Mouse (Mus musculus): ENCODE data around the gene Podxl2. TPM values are rescaled to one million over a fixed set of nuclear protein-coding genes. Genes with fewer than 3 reads are reported as not detected.

The Podxl2 gene
- polyA plus RNA-seq, 1 experiment, result 2.8 TPM

DNA sequence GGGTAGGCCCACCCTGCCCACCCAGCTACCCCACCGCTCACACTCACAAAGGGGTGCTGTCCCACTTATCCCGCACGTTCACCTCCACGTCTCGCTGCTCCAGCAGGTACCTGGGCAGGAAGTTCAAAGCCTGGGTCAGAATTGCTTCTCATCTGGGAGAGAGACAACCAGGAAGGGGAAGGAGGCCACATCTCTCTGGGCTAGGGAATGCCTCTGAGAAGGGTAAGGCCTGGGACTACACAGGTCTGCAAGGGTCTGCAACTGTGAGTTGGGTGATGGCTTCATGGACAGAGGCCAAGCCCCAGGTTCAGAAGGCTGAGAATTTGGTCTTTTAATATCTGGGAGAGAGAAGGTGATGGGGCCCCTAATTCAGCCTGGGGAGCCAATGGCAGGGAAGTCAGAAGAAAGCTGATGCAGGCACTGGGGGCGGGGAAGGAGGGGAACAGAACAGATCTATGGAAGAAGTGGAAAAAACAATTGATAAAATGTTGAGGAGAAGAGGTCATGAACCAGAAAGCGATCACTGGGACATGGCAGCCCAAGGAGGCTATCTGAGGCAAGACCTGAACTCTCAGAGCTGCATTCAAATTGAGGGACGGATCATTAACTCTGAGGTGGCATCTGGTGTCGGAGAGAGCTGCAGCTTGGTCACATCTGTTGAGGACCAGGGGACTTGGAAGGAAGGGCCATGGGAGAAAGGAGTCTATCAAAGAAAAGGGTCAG is 33.9 kb downstream of the Podxl2 start:
- Histone ChIP-seq H3K79me2 (ENCODE audit: control insufficient read depth, insufficient read depth) (no peaks in the 10 kb centered on the region), H3K36me3 (ENCODE audit: control insufficient read depth, insufficient read depth) (no peaks in the 10 kb centered on the region), H3K4me3 (ENCODE audit: insufficient read depth, poor library complexity, severe bottlenecking) (peak overlapping the region; percentile 87), H3ac (ENCODE audit: control insufficient read depth, insufficient read length, low read depth) (peak overlapping the region; percentile 85), H3K27me3 (ENCODE audit: control insufficient read depth, insufficient read depth, insufficient read length) (no peaks in the 10 kb centered on the region), H3K79me3 (ENCODE audit: low read depth) (no peaks in the 10 kb centered on the region)
- no peak for TF ChIP-seq MAX (IDR thresholded peaks at IDR 0.05)
- TF ChIP-seq FOSL1 (IDR thresholded peaks at IDR 0.05; ENCODE audit: insufficient read depth, low read length, poor library complexity, severe bottlenecking), result no peak
- TF ChIP-seq CTCF (IDR thresholded peaks at IDR 0.05; ENCODE audit: control insufficient read depth, insufficient read depth, insufficient read length), result no peak
- TF ChIP-seq MYOG (IDR thresholded peaks at IDR 0.05; ENCODE audit: control insufficient read depth, extremely low read depth, insufficient read length), result no peak
- TF ChIP-seq USF1 (IDR thresholded peaks at IDR 0.05; ENCODE audit: low read depth), result no peak
- no peak for TF ChIP-seq MYOD1 (IDR thresholded peaks at IDR 0.05; ENCODE audit: control insufficient read depth, insufficient read length, low read depth)
- TF ChIP-seq CEBPB (IDR thresholded peaks at IDR 0.05; ENCODE audit: low read depth), result no peak

DNA sequence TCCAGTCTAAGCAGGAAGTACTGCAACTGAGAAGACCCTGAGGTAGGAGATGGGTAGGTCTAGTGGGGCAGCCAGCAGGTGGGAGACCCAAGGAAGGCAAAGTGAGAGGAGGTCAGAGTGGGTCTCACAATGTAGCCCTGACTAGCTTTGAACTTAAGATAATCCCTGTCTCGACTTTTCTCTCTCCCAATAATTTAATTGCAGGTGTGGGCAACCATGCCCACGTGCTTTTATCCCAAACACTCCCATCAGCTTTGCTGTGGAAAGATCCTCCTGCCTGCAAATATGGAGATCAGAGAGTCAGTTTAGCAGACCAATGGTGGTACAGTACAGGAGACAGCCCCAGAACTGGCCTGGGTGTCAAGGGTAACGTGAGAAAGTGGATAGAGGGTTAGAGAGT is 34.6 kb downstream of the Podxl2 start:
- H3K36me3 ChIP-seq (ENCODE audit: control insufficient read depth, insufficient read depth), result no peaks in the 10 kb centered on the region
- H3K4me3 ChIP-seq (ENCODE audit: insufficient read depth, poor library complexity, severe bottlenecking), result peak overlapping the region; percentile 87
- TF ChIP-seq USF1 (IDR thresholded peaks at IDR 0.05; ENCODE audit: low read depth) (no peak), MYOD1 (IDR thresholded peaks at IDR 0.05; ENCODE audit: control insufficient read depth, insufficient read length, low read depth) (no peak), FOSL1 (IDR thresholded peaks at IDR 0.05; ENCODE audit: insufficient read depth, low read length, poor library complexity, severe bottlenecking) (no peak), CTCF (IDR thresholded peaks at IDR 0.05; ENCODE audit: control insufficient read depth, insufficient read depth, insufficient read length) (no peak), MYOG (IDR thresholded peaks at IDR 0.05; ENCODE audit: control insufficient read depth, extremely low read depth, insufficient read length) (no peak), MAX (IDR thresholded peaks at IDR 0.05) (no peak), CEBPB (IDR thresholded peaks at IDR 0.05; ENCODE audit: low read depth) (no peak)
- H3ac ChIP-seq (ENCODE audit: control insufficient read depth, insufficient read length, low read depth), result no peak overlapping the region
- H3K79me2 ChIP-seq (ENCODE audit: control insufficient read depth, insufficient read depth), result no peaks in the 10 kb centered on the region
- no peaks in the 10 kb centered on the region for H3K79me3 ChIP-seq (ENCODE audit: low read depth)
- no peaks in the 10 kb centered on the region for H3K27me3 ChIP-seq (ENCODE audit: control insufficient read depth, insufficient read depth, insufficient read length)

DNA sequence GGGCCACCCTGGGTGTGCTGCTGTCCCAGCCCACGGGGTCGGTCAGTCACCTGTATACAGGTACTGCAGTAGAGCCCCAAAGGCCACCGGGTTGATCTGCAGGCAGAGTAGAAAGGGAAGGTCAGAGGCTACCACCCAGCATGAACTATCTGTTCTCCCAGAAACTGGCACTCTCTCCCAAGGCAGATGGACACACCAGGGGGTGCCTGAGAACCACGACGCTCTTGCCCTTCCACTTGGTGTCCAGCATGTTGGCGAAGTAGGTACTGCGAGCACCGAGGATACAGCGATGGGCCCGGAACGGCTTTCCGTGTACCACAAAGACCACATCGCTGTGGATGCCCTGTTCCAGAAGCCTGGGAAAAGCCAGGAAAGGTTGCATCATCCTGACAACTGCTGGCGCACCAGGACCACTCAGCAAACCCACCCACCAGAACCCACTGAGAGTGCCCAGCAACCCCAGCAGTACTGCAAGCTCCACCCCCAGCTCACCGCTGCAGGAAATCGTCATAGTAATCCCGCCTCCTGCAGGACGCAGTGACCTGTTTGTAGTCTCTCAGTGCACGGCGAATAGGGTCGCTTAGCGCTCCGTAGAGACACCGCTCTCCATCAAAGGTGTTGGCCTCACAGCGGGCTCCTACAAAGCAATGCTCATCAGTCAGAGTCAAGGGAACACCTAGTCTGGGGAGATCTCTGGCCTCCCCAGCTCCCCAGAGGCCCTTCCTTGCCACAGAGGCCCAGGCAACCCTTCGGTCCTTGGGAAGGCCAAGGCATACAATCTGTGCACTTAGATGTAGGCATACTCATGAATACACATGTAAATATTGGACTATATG is 35.5 kb downstream of the Podxl2 start:
- no peak for TF ChIP-seq CEBPB (IDR thresholded peaks at IDR 0.05; ENCODE audit: low read depth)
- TF ChIP-seq CTCF (IDR thresholded peaks at IDR 0.05; ENCODE audit: control insufficient read depth, insufficient read depth, insufficient read length), result no peak
- TF ChIP-seq MYOD1 (IDR thresholded peaks at IDR 0.05; ENCODE audit: control insufficient read depth, insufficient read length, low read depth), result no peak
- TF ChIP-seq MAX (IDR thresholded peaks at IDR 0.05), result no peak
- no peak for TF ChIP-seq USF1 (IDR thresholded peaks at IDR 0.05; ENCODE audit: low read depth)
- TF ChIP-seq FOSL1 (IDR thresholded peaks at IDR 0.05; ENCODE audit: insufficient read depth, low read length, poor library complexity, severe bottlenecking), result no peak
- TF ChIP-seq MYOG (IDR thresholded peaks at IDR 0.05; ENCODE audit: control insufficient read depth, extremely low read depth, insufficient read length), result no peak
- no peak overlapping the region for H3ac ChIP-seq (ENCODE audit: control insufficient read depth, insufficient read length, low read depth)
- H3K4me3 ChIP-seq (ENCODE audit: insufficient read depth, poor library complexity, severe bottlenecking), result no peak overlapping the region
- no peaks in the 10 kb centered on the region for H3K36me3 ChIP-seq (ENCODE audit: control insufficient read depth, insufficient read depth)
- H3K79me2 ChIP-seq (ENCODE audit: control insufficient read depth, insufficient read depth), result no peaks in the 10 kb centered on the region
- no peaks in the 10 kb centered on the region for H3K27me3 ChIP-seq (ENCODE audit: control insufficient read depth, insufficient read depth, insufficient read length)
- H3K79me3 ChIP-seq (ENCODE audit: low read depth), result no peaks in the 10 kb centered on the region

DNA sequence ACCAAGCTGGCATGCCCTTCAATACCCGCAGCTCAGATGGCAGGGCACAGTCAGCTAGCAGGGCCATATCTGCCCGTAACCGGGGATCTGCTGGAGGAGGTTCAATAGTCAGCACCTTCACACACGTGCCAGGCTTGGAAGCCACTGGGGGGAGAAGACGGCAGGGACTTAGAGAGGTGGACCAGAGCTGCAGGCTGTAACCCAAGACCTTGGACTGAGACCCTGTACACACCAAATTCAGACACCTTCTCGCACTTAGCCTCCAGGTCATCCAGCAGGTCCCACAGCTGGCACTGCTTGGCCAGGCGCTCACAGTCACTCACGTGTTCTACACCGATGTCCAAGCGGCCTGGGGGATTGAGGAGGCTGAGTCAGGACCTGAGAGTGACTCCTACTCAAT is 36.2 kb downstream of the Podxl2 start:
- no peak overlapping the region for H3K4me3 ChIP-seq (ENCODE audit: insufficient read depth, poor library complexity, severe bottlenecking)
- no peaks in the 10 kb centered on the region for H3K27me3 ChIP-seq (ENCODE audit: control insufficient read depth, insufficient read depth, insufficient read length)
- no peaks in the 10 kb centered on the region for H3K36me3 ChIP-seq (ENCODE audit: control insufficient read depth, insufficient read depth)
- H3ac ChIP-seq (ENCODE audit: control insufficient read depth, insufficient read length, low read depth), result no peak overlapping the region
- H3K79me2 ChIP-seq (ENCODE audit: control insufficient read depth, insufficient read depth), result no peaks in the 10 kb centered on the region
- TF ChIP-seq MYOG (IDR thresholded peaks at IDR 0.05; ENCODE audit: control insufficient read depth, extremely low read depth, insufficient read length), result no peak
- TF ChIP-seq USF1 (IDR thresholded peaks at IDR 0.05; ENCODE audit: low read depth), result no peak
- TF ChIP-seq CEBPB (IDR thresholded peaks at IDR 0.05; ENCODE audit: low read depth), result no peak
- H3K79me3 ChIP-seq (ENCODE audit: low read depth), result no peaks in the 10 kb centered on the region

DNA sequence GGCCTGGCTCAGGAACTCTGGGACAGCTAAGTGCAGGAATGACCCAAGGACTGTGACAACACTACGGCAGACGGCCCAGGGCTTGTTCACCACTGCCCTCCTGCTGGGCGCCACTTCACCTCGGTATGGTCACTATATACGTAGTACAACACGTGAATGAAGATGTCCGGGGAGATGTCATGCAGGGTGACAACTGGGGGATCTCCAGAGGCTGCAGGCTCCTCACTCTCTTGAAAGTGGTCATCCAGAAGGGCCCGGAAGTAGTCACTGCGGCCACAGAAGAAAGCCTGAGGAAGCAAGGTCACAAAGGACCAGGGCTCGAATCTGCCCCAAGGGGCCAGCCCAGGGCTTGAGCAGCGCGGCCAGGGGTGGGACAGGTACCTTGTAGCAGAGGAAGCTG is 36.8 kb downstream of the Podxl2 start:
- H3K36me3 ChIP-seq (ENCODE audit: control insufficient read depth, insufficient read depth), result no peaks in the 10 kb centered on the region
- TF ChIP-seq MYOD1 (IDR thresholded peaks at IDR 0.05; ENCODE audit: control insufficient read depth, insufficient read length, low read depth), result no peak
- no peak for TF ChIP-seq CTCF (IDR thresholded peaks at IDR 0.05; ENCODE audit: control insufficient read depth, insufficient read depth, insufficient read length)
- no peak for TF ChIP-seq CEBPB (IDR thresholded peaks at IDR 0.05; ENCODE audit: low read depth)
- no peak for TF ChIP-seq USF1 (IDR thresholded peaks at IDR 0.05; ENCODE audit: low read depth)
- H3ac ChIP-seq (ENCODE audit: control insufficient read depth, insufficient read length, low read depth), result no peak overlapping the region
- H3K27me3 ChIP-seq (ENCODE audit: control insufficient read depth, insufficient read depth, insufficient read length), result no peaks in the 10 kb centered on the region
- no peak overlapping the region for H3K4me3 ChIP-seq (ENCODE audit: insufficient read depth, poor library complexity, severe bottlenecking)
- H3K79me2 ChIP-seq (ENCODE audit: control insufficient read depth, insufficient read depth), result no peaks in the 10 kb centered on the region
- H3K79me3 ChIP-seq (ENCODE audit: low read depth), result no peaks in the 10 kb centered on the region

Data from C2C12 (cell line).